Mouse (Mus musculus) ZHBTc4 (cell line): ENCODE data around the gene Snrpd3.
A peak's percentile ranks its signal among the peaks of the same experiment; 100 is the strongest.

Source experiments
- DNase-seq: peaks from one replicate; pipeline ENCODE4 v3.0.0-alpha.2; 2011; ENCODE audit warnings: low read depth, low spot score

Gene Snrpd3

GRCm38 (mm10) chr10:75566321-75566720, 49.0 kb downstream of the Snrpd3 start:
- DNase-seq, result peak; percentile 46

GRCm38 (mm10) chr10:75566765-75567164, 49.4 kb downstream of the Snrpd3 start:
- peak; percentile 50 for DNase-seq

GRCm38 (mm10) chr10:75568029-75568428, 50.7 kb downstream of the Snrpd3 start:
- DNase-seq, result no peak

- no peak for DNase-seq
Measured at GRCm38 (mm10) chr10:75568441-75568840, 51.1 kb downstream of the Snrpd3 start.

- DNase-seq, result no peak
Measured at GRCm38 (mm10) chr10:75568851-75569250, 51.5 kb downstream of the Snrpd3 start.

- DNase-seq, result no peak
Measured at GRCm38 (mm10) chr10:75570981-75571657, 53.8 kb downstream of the Snrpd3 start.

GRCm38 (mm10) chr10:75571937-75572336, 54.6 kb downstream of the Snrpd3 start:
- no peak for DNase-seq

GRCm38 (mm10) chr10:75573181-75573580, 55.8 kb downstream of the Snrpd3 start:
- no peak for DNase-seq

- DNase-seq, result no peak
Measured at GRCm38 (mm10) chr10:75573965-75574364, 56.6 kb downstream of the Snrpd3 start.

GRCm38 (mm10) chr10:75579129-75579528, 61.8 kb downstream of the Snrpd3 start:
- DNase-seq, result no peak

- peak; percentile 92 for DNase-seq
Measured at GRCm38 (mm10) chr10:75585876-75586552, 68.7 kb downstream of the Snrpd3 start.

GRCm38 (mm10) chr10:75586553-75586879, 69.2 kb downstream of the Snrpd3 start:
- no peak for DNase-seq
